Mouse (Mus musculus) forebrain, embryonic 16.5 days (tissue): Measurements from ENCODE around the gene Pitpnc1. TPM values are rescaled to one million over a fixed set of nuclear protein-coding genes. Genes with fewer than 3 reads are reported as not detected.
A peak's percentile ranks its signal among the peaks of the same experiment; 100 is the strongest.

Source experiments
- ATAC-seq: fragments of 200-750 bp; cut with Nextera tagmentation; 2 replicates; pipeline ENCODE4 v1.8.0; 2017; ENCODE audit warnings: mild to moderate bottlenecking, moderate library complexity
- H3K27ac ChIP-seq: fragments of 300-500 bp; sonication (generic); 2 replicates; pipeline ENCODE4 v1.5.1; 2014; ENCODE audit warnings: low read length, control low read depth
- H3K27me3 ChIP-seq: fragments of 300-500 bp; sonication (generic); replicated peaks from 2 replicates; pipeline ENCODE4 v1.6.1; 2014; ENCODE audit warnings: low read length; ENCODE audit not compliant: control insufficient read depth, insufficient read depth
- H3K36me3 ChIP-seq: fragments of 300-500 bp; sonication (generic); 2 replicates; pipeline ENCODE4 v1.6.1; 2014; ENCODE audit not compliant: control insufficient read depth, insufficient read depth
- H3K4me1 ChIP-seq: fragments of 300-500 bp; sonication (generic); replicated peaks from 2 replicates; pipeline ENCODE4 v1.6.1; 2014; ENCODE audit warnings: low read length; ENCODE audit not compliant: control insufficient read depth, insufficient read depth
- H3K4me2 ChIP-seq: fragments of 300-500 bp; sonication (generic); 2 replicates; pipeline ENCODE4 v1.6.1; 2014; ENCODE audit warnings: mild to moderate bottlenecking, low read length, control low read depth
- H3K4me3 ChIP-seq: fragments of 300-500 bp; sonication (generic); replicated peaks from 2 replicates; pipeline ENCODE4 v1.5.1; 2014; ENCODE audit warnings: mild to moderate bottlenecking, low read length, control low read depth
- H3K9ac ChIP-seq: fragments of 300-500 bp; sonication (generic); replicated peaks from 2 replicates; pipeline ENCODE4 v1.6.1; 2014; ENCODE audit warnings: low read depth, low read length, control low read depth
- H3K9me3 ChIP-seq: fragments of 300-500 bp; sonication (generic); 2 replicates; pipeline ENCODE4 v1.6.1; 2016; ENCODE audit warnings: low read length; ENCODE audit not compliant: control insufficient read depth
- whole genome bisulfite sequencing: fragments of 180-500 bp; shearing (Covaris S2); extraction: QIAGEN DNeasy Blood & Tissue Kit; methylation state at CpG from one replicate; pipeline ENCODE4 v1.1.7; 2014; 5-methylcytosine and 5-hydroxymethylcytosine counted together
- polyA plus RNA-seq: library from polyadenylated mRNA; unstranded; fragments of >200 nt; fragmentation: Nextera tagmentation; extraction: Ambion mirVana; gene quantifications from 2 replicates; pipeline ENCODE4 v1.2.1, GENCODE M21; 2015

The Pitpnc1 gene
- polyA plus RNA-seq, 1 experiment from 2014 or later, result 51.6 TPM

DNA sequence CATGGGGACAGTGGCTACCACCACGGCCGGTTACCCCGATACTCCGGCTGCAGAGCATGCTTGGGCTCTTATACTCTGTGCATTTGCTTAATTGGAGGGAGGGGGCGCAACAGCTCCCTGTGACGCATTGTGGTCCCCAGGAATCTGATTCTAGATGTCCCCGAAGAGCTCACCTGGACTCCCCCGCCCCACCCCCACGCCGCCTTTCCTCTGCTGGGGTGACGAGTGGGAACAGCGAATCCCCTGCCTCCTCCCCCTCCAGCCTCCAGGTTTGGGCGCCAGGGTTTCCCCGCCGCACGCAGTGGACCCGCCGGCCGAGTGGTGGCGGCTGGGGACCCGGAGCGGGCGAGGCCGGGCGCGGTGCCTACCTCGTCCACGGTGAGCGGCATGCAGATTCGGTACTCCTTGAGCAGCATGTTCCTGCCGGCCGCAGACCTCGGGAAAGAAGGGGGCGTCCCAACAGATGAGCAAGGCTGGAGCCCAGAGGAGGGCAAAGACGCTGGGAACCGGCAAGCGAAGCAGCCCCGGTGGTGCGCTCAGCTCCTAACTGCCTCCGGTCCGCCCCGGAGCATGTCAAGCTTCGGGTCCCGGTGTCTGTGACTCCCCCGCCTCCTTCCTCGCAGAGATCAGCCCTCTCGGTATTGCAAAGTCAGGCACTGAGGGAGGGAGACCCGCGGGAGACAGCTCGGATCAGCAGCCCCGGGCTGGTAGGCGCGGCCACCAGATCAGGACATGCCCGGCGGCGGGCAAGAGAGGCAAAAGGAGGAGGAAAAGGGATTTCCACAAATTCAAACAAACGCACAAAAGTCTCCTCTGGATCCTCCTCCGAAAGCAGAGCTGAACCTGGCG is 752 bp downstream of the Pitpnc1 start:
- peak overlapping the region; percentile 97 for H3K27ac ChIP-seq
- no peaks in the 10 kb centered on the region for H3K27me3 ChIP-seq
- peak; percentile 51 for ATAC-seq
- H3K4me3 ChIP-seq, result peak overlapping the region; percentile 83
- peaks cover 26% of the 10 kb centered on the region for H3K4me1 ChIP-seq
- H3K4me2 ChIP-seq, result peak overlapping the region; percentile 71
- under 1% methylated on average over 52 of the region's 59 CpGs for WGBS
- H3K36me3 ChIP-seq, result no peaks in the 10 kb centered on the region
- no peaks in the 10 kb centered on the region for H3K9me3 ChIP-seq
- peak overlapping the region; percentile 92 for H3K9ac ChIP-seq

DNA sequence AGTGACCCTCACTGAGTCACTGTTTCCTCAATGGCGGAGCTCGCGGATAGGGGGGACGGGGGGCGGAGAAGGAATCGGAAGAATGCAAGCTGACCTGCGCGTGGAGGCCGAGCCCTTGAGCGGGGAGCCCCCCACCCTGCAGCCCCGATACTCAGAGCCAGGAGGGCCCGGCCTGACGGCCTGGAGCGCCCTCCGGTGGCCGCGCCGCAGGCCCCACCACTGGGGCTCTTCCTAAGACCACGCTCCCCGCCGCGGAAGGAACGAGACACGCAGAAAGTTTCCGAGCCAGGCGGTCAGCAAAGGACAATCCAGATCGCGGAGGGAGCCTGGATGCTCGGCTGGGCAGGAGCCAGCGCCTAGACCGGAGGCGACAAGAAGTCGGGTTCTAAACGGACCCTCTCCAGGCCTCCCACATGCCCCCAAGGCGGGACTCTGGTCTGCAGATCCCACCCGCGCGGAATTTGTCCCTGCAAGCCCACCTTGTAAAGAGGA is 1.4 kb downstream of the Pitpnc1 start:
- 0% methylated on average over 38 of the region's 38 CpGs for WGBS
- Histone ChIP-seq H3K27ac (peak overlapping the region; percentile 97), H3K27me3 (no peaks in the 10 kb centered on the region), H3K36me3 (no peaks in the 10 kb centered on the region), H3K4me3 (peak overlapping the region; percentile 83), H3K4me1 (peaks cover 26% of the 10 kb centered on the region), H3K9me3 (no peaks in the 10 kb centered on the region), H3K4me2 (peak overlapping the region; percentile 71), H3K9ac (peak overlapping the region; percentile 92)
- ATAC-seq, result peak; percentile 82

DNA sequence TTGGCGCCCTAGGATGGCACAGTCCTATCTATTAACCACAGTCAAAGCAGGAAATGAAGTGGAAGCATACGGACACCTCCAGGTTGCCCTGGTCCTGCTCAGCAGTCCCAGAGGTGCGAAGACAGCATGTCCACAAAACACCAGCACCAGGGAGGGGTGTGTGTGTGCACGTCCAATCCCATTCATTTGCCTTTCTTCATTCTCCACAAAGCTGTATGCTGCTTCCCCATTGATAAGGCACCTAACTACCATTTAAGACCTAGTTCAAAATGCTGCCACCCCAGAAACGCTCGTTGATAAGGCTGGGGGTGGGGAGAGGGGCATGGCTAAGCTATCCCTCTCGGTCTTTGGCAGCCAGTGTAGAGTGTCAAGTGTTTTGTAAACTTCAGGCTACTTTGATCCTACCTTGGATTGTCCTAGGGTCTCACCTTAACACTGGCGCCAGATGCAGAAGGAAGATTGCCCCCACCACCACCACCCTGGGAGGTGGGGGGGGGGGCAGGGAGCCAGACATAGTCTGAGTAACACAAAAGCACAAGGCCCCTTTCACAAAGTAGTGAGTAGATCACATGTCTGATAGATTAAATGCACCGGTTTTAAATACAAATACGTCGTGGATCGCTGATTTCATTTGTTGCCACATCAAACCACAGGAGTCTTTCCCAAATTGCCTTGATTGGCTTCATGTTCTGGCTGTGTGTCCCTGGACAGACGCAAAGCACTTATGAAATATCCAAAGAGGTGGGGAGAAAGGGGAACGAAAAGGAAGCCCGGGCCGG is 2.1 kb downstream of the Pitpnc1 start:
- ATAC-seq, result no peak

DNA sequence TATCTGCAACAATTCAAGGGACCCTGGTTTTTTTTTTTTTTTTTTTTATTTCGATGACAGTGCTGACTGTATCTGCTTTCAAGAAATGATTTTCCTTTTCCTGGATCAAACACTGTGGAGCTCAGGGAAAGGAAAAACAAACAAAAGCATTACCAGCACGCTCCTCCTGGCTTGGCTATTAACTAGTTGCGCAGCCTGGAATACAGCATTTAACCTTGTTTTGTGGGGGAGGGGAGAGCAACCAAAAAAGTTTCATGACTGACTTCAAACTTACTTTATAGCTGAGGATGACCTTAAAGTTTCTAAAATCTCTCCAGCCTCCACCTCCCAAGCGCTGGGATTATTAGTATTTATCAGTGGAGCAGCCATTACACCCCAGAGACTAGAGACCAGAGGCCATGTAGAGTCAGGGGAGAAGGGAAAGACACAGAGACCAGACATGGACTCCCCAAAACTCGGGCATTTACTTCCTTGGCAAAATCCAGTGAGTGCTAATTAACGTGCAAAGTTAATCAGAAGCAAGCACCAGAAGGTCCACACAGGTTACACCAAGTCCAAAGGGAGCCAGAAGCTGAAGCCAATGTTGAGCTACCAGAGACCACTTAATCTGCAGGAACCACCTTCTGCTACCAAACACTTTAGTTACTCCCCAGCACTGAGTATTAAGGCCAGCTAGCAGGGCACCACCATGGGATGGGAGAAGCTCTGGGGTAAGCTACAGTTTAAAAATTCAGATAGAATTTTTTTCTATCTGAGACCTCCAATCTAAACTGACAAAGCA is 3.7 kb downstream of the Pitpnc1 start:
- no peak overlapping the region for H3K4me2 ChIP-seq
- H3K27me3 ChIP-seq, result no peaks in the 10 kb centered on the region
- 73% methylated on average over 6 of the region's 6 CpGs for WGBS
- H3K27ac ChIP-seq, result no peak overlapping the region
- peaks cover 26% of the 10 kb centered on the region for H3K4me1 ChIP-seq
- no peak for ATAC-seq
- no peaks in the 10 kb centered on the region for H3K9me3 ChIP-seq
- H3K4me3 ChIP-seq, result no peak overlapping the region
- no peak overlapping the region for H3K9ac ChIP-seq
- no peaks in the 10 kb centered on the region for H3K36me3 ChIP-seq

More for the DNA sequence above, 2.1 kb downstream of the Pitpnc1 start:
- Histone ChIP-seq H3K27ac (peak overlapping the region; percentile 42; the same call in 1 of the 2 replicates), H3K27me3 (no peaks in the 10 kb centered on the region), H3K9me3 (no peaks in the 10 kb centered on the region), H3K9ac (peak overlapping the region; percentile 92), H3K4me1 (peaks cover 26% of the 10 kb centered on the region), H3K4me2 (peak overlapping the region; percentile 71), H3K36me3 (no peaks in the 10 kb centered on the region), H3K4me3 (peak overlapping the region; percentile 83)
- WGBS, result 15% methylated on average over 16 of the region's 16 CpGs

DNA sequence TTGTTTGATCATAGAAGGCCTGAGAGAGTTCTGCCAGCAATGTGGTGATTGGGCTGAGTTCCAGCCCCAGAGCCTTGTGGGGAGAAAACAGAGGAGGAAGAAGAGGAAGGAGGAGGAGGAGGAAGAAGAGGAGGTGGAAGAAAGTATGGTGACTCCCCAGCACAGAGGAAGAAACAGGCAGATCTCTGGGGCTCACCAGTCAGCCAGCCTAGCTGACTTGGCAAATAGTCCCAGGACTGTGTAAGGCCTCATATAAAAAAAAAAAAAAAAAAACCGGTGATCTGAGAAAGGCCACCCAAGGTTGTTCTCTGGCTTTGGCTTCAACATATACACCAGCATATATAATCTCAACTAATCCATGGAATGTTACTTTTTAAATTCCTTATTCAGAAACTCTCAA is 4.5 kb downstream of the Pitpnc1 start:
- WGBS, result 75% methylated on average over 1 of the region's 1 CpGs

DNA sequence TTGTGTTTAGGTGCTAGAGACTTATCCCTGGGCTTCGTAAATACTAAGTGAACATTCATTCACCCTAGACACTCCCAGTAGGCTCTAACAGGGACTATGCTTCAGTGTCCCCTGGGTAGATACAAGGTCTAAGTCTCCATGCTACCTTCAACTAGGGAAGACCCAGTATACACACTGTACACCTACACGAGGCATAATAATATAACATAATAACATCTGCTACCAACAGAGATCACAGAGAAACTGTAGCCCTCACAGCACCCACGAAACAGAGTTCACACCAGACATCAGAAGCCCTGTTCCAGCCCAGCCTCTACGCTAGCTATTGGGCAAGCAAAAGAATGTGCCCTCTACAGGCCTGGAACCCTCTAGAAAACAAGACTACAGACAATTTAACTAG is 5.5 kb downstream of the Pitpnc1 start:
- H3K27me3 ChIP-seq, result no peaks in the 10 kb centered on the region
- no peak overlapping the region for H3K9ac ChIP-seq
- no peak overlapping the region for H3K4me2 ChIP-seq
- H3K4me1 ChIP-seq, result peaks cover 20% of the 10 kb centered on the region
- WGBS, result 94% methylated on average over 4 of the region's 4 CpGs
- H3K4me3 ChIP-seq, result no peak overlapping the region
- H3K27ac ChIP-seq, result no peak overlapping the region
- no peaks in the 10 kb centered on the region for H3K9me3 ChIP-seq
- no peak for ATAC-seq
- H3K36me3 ChIP-seq, result no peaks in the 10 kb centered on the region

More for the DNA sequence above, 4.5 kb downstream of the Pitpnc1 start:
- no peaks in the 10 kb centered on the region for H3K9me3 ChIP-seq
- no peak overlapping the region for H3K9ac ChIP-seq
- H3K27me3 ChIP-seq, result no peaks in the 10 kb centered on the region
- peaks cover 22% of the 10 kb centered on the region for H3K4me1 ChIP-seq
- no peaks in the 10 kb centered on the region for H3K36me3 ChIP-seq
- no peak overlapping the region for H3K4me3 ChIP-seq
- no peak overlapping the region for H3K4me2 ChIP-seq
- no peak for ATAC-seq
- no peak overlapping the region for H3K27ac ChIP-seq

DNA sequence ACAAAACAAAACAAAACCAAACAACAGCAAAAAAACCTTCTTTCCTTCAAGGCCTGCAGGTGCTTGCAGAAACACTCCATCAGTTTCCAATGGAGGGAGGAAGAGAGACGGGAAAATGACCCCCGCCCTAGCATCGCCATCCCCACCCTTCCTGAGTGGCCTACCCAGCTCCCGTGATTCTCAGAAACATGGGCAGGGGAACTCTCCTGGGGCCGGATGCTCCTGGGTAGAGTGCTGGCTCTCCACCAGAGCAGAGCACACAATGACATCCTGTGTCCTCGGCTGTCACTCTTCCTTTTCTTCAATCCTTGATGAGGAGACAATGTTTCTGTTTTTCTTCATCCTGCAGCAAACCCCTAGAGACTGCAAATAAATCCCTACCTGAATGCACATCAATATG is 6.4 kb downstream of the Pitpnc1 start:
- Histone ChIP-seq H3K36me3 (no peaks in the 10 kb centered on the region), H3K9ac (no peak overlapping the region), H3K4me2 (no peak overlapping the region), H3K4me1 (peaks cover 20% of the 10 kb centered on the region), H3K27ac (no peak overlapping the region), H3K4me3 (no peak overlapping the region), H3K27me3 (no peaks in the 10 kb centered on the region), H3K9me3 (no peaks in the 10 kb centered on the region)
- no peak for ATAC-seq
- 52% methylated on average over 6 of the region's 6 CpGs for WGBS

DNA sequence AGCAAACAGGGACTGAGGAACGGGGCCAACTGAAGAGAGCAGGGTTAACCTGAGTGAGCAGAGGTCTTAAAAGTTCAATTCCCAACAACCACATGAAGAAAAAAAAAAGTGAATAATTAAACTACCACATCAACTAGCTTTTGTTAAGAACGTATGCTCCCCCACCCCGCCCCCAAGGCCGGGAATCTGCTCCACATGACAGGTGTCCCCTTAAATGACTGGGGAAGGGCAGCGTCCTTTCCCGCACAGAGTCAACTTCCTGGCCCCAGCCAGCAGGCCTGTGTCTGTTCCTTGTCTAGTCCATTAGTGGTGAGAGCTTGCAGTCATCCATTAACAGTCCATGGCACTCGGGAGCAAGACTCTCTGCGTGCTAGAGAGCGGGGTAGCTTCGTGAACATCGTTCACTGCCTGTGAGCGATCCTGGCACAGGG is 7.2 kb downstream of the Pitpnc1 start:
- no peaks in the 10 kb centered on the region for H3K9me3 ChIP-seq
- H3K4me3 ChIP-seq, result no peak overlapping the region
- no peaks in the 10 kb centered on the region for H3K36me3 ChIP-seq
- H3K9ac ChIP-seq, result no peak overlapping the region
- ATAC-seq, result no peak
- H3K4me1 ChIP-seq, result peaks cover 16% of the 10 kb centered on the region
- H3K4me2 ChIP-seq, result no peak overlapping the region
- H3K27ac ChIP-seq, result no peak overlapping the region
- H3K27me3 ChIP-seq, result no peaks in the 10 kb centered on the region
- 93% methylated on average over 12 of the region's 12 CpGs for WGBS
